ENCODE assay signal across 8 mouse cellular contexts in the genomic region with DNA sequence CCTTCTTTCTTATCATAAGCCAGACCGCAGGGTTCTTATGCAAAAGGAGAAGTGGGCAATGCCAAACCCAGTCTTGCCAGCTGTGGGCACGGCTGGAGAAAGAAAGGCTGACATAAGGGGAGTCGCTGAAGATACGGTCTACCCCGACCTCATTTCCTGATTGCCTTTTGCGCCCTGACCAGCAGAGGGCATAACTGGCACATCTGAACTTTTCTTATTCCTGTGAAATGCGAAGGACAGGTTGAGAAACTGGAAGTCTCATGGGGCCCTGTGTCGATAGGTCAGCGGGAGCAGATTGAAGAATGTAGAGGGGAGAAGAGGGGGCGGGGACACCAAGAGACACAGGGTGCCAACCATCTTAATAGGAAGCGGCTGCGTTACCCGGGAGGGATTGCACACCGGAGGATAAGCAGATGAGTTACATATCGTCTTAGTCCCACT.
DNase-seq lines count a peak whose midpoint lies in the region; ATAC-seq lines count a peak whose summit lies in the region.

No protein-coding gene starts in this region.

- ATAC-seq in forebrain, embryonic 11.5 days (replicated peaks; ENCODE audit: low FRiP score) = peak; percentile 21; the same call in 1 of the 2 replicates
- ATAC-seq in heart, embryonic 16.5 days (replicated peaks; ENCODE audit: extremely low read depth, insufficient read depth, low FRiP score) = 0 out of 2 replicates have a peak, but pooled peaks have one; percentile 12
- ATAC-seq in liver, embryonic 13.5 days (ENCODE audit: low read depth) = no peak
- ATAC-seq in stomach, embryonic 14.5 days (ENCODE audit: insufficient number of reproducible peaks, insufficient read depth, low FRiP score, low read depth) = peak; percentile 29; the same call in 1 of the 2 replicates

- H3K27me3 ChIP-seq in forebrain, embryonic 11.5 days (ENCODE audit: control insufficient read depth, insufficient read depth, low read length) = peaks cover 7% of the 10 kb centered on the region
- peaks cover 3% of the 10 kb centered on the region; the same call in 1 of the 2 replicates for H3K27me3 ChIP-seq in heart, embryonic 16.5 days (ENCODE audit: control insufficient read depth, insufficient read depth, low read length)
- peaks cover 29% of the 10 kb centered on the region for H3K27me3 ChIP-seq in liver, embryonic 13.5 days
- no peaks in the 10 kb centered on the region for H3K27me3 ChIP-seq in stomach, embryonic 14.5 days (ENCODE audit: control insufficient read depth, insufficient read depth, low read length)

- H3K27ac ChIP-seq in brown adipose tissue, adult 24 weeks (replicated peaks; ENCODE audit: low read depth, low read length) = no peak overlapping the region
- H3K27ac ChIP-seq in forebrain, embryonic 11.5 days (ENCODE audit: low read depth, low read length) = no peak overlapping the region
- no peak overlapping the region for H3K27ac ChIP-seq in heart, embryonic 16.5 days (ENCODE audit: low read length)
- H3K27ac ChIP-seq in liver, embryonic 13.5 days = no peak overlapping the region
- H3K27ac ChIP-seq in stomach, embryonic 14.5 days (ENCODE audit: low read length) = no peak overlapping the region

- no peaks in the 10 kb centered on the region for H3K9me3 ChIP-seq in forebrain, embryonic 11.5 days (ENCODE audit: control insufficient read depth, low read length)
- no peaks in the 10 kb centered on the region for H3K9me3 ChIP-seq in heart, embryonic 16.5 days (replicated peaks; ENCODE audit: control insufficient read depth, low read length)
- H3K9me3 ChIP-seq in liver, embryonic 13.5 days (replicated peaks) = no peaks in the 10 kb centered on the region
- H3K9me3 ChIP-seq in stomach, embryonic 14.5 days (ENCODE audit: control insufficient read depth, low read depth, low read length) = no peaks in the 10 kb centered on the region

- no peaks in the 10 kb centered on the region for H3K4me1 ChIP-seq in brown adipose tissue, adult 24 weeks (ENCODE audit: control insufficient read depth, insufficient read depth, insufficient read length, low read length)
- H3K4me1 ChIP-seq in forebrain, embryonic 11.5 days (replicated peaks; ENCODE audit: control insufficient read depth, insufficient read depth, low read length) = peaks cover 9% of the 10 kb centered on the region; the same call in 1 of the 2 replicates
- H3K4me1 ChIP-seq in heart, embryonic 16.5 days (ENCODE audit: control insufficient read depth, insufficient read depth, low read length) = peaks cover 2% of the 10 kb centered on the region
- H3K4me1 ChIP-seq in liver, embryonic 13.5 days (replicated peaks) = peaks cover 15% of the 10 kb centered on the region
- no peaks in the 10 kb centered on the region for H3K4me1 ChIP-seq in stomach, embryonic 14.5 days (ENCODE audit: control insufficient read depth, insufficient read depth, low read length)

- H3K36me3 ChIP-seq in forebrain, embryonic 11.5 days (ENCODE audit: control insufficient read depth, insufficient read depth, low read length) = no peaks in the 10 kb centered on the region
- no peaks in the 10 kb centered on the region for H3K36me3 ChIP-seq in heart, embryonic 16.5 days (ENCODE audit: control insufficient read depth, insufficient read depth)
- H3K36me3 ChIP-seq in liver, embryonic 13.5 days = no peaks in the 10 kb centered on the region
- no peaks in the 10 kb centered on the region for H3K36me3 ChIP-seq in stomach, embryonic 14.5 days (ENCODE audit: control insufficient read depth, insufficient read depth, low read length)

- peak; percentile 80 for DNase-seq in CD4-positive, CD25-positive, alpha-beta regulatory T cell, adult 2 months (ENCODE audit: low read depth, low spot score)
- peak; percentile 81 for DNase-seq in forebrain, embryonic 11.5 days (ENCODE audit: low spot score)
- DNase-seq in kidney, postnatal 25 days = peak; percentile 58 to 70
- DNase-seq in liver, embryonic 13.5 days = peak; percentile 27
- peak; percentile 81 for DNase-seq in naive thymus-derived CD4-positive, alpha-beta T cell, adult 2 months (ENCODE audit: low read depth)

- peak overlapping the region; percentile 32 for H3K9ac ChIP-seq in forebrain, embryonic 11.5 days (ENCODE audit: low read length)
- H3K9ac ChIP-seq in heart, embryonic 16.5 days (ENCODE audit: low read length) = peak overlapping the region; percentile 59
- peak overlapping the region; percentile 41 for H3K9ac ChIP-seq in liver, embryonic 13.5 days
- H3K9ac ChIP-seq in stomach, embryonic 14.5 days (replicated peaks; ENCODE audit: low read depth, low read length) = no peak overlapping the region

- H3K4me2 ChIP-seq in forebrain, embryonic 11.5 days (ENCODE audit: low read depth, low read length, severe bottlenecking) = peak overlapping the region; percentile 59
- H3K4me2 ChIP-seq in heart, embryonic 16.5 days (ENCODE audit: low read depth, low read length) = peak overlapping the region; percentile 90
- H3K4me2 ChIP-seq in liver, embryonic 13.5 days = peak overlapping the region; percentile 70
- H3K4me2 ChIP-seq in stomach, embryonic 14.5 days (replicated peaks; ENCODE audit: low read depth, low read length) = peak overlapping the region; percentile 84

- peak overlapping the region; percentile 51 for H3K4me3 ChIP-seq in brown adipose tissue, adult 24 weeks (ENCODE audit: insufficient read depth, low read depth, low read length)
- H3K4me3 ChIP-seq in forebrain, embryonic 11.5 days (ENCODE audit: low read depth, low read length) = peak overlapping the region; percentile 26
- H3K4me3 ChIP-seq in heart, embryonic 16.5 days (ENCODE audit: low read length) = peak overlapping the region; percentile 51
- H3K4me3 ChIP-seq in liver, embryonic 13.5 days (replicated peaks) = peak overlapping the region; percentile 46
- peak overlapping the region; percentile 31 for H3K4me3 ChIP-seq in stomach, embryonic 14.5 days (ENCODE audit: low read depth, low read length)

- WGBS in forebrain, embryonic 11.5 days = 3% methylated on average over 15 of the region's 15 CpGs
- 2% methylated on average over 15 of the region's 15 CpGs for WGBS in heart, embryonic 16.5 days
- 2% methylated on average over 15 of the region's 15 CpGs for WGBS in liver, embryonic 13.5 days (ENCODE audit: insufficient replicate concordance)
- 4% methylated on average over 15 of the region's 15 CpGs for WGBS in stomach, embryonic 14.5 days

Comparison
In these comparisons a context has a peak if more than half of its experiments do, and no peak if none do; other contexts are left out.
1. DNase-seq: peak in every context shown above with its lines; median percentile 81 in forebrain, embryonic 11.5 days; 81 in naive thymus-derived CD4-positive, alpha-beta T cell, adult 2 months; 80 in CD4-positive, CD25-positive, alpha-beta regulatory T cell, adult 2 months; 64 in kidney, postnatal 25 days; 27 in liver, embryonic 13.5 days.